Mouse (Mus musculus): ENCODE data around the gene Ift43. TPM values are rescaled to one million over a fixed set of nuclear protein-coding genes. Genes with fewer than 3 reads are reported as not detected.

The Ift43 gene
- total RNA-seq, 2 experiments from 2014 or later = 14.5 to 14.8 TPM

- TF ChIP-seq CTCF (conservative IDR thresholded peaks at IDR 0.05) = no peak
- Histone ChIP-seq H3K27ac (no peak overlapping the region), H3K4me3 (no peak overlapping the region)
- no peak for DNase-seq (ENCODE audit: low spot score in 2 of 2)
These were observed 91.0 kb downstream of the Ift43 start for GRCm38 (mm10) chr12:86173314-86173713.

GRCm38 (mm10) chr12:86174369-86174768 lies 92.0 kb downstream of the Ift43 start:
- DNase-seq (ENCODE audit: low spot score in 2 of 2) = no peak
- H3K27ac ChIP-seq = no peak overlapping the region
- no peak overlapping the region for H3K4me3 ChIP-seq
- TF ChIP-seq CTCF (conservative IDR thresholded peaks at IDR 0.05) = no peak

- H3K4me3 ChIP-seq = no peak overlapping the region
- no peak for DNase-seq (ENCODE audit: low spot score in 2 of 2)
- H3K27ac ChIP-seq = no peak overlapping the region
- TF ChIP-seq CTCF (conservative IDR thresholded peaks at IDR 0.05) = no peak
These were observed 93.2 kb downstream of the Ift43 start for GRCm38 (mm10) chr12:86175476-86175942.

- H3K27ac ChIP-seq = no peak overlapping the region
- TF ChIP-seq CTCF (conservative IDR thresholded peaks at IDR 0.05) = no peak
- no peak for DNase-seq (ENCODE audit: low spot score in 2 of 2)
- no peak overlapping the region for H3K4me3 ChIP-seq
These were observed 94.5 kb downstream of the Ift43 start for GRCm38 (mm10) chr12:86176675-86177339.

- TF ChIP-seq CTCF (conservative IDR thresholded peaks at IDR 0.05) = no peak
- peak in 1 of 2 experiments; percentile 28 for DNase-seq (ENCODE audit: low spot score in 2 of 2)
- H3K27ac ChIP-seq = no peak overlapping the region
- H3K4me3 ChIP-seq = no peak overlapping the region
These were observed 96.9 kb downstream of the Ift43 start for GRCm38 (mm10) chr12:86179266-86179665.

- no peak overlapping the region for H3K27ac ChIP-seq
- DNase-seq (ENCODE audit: low spot score in 2 of 2) = no peak
- TF ChIP-seq CTCF (conservative IDR thresholded peaks at IDR 0.05) = no peak
- no peak overlapping the region for H3K4me3 ChIP-seq
These were observed 99.0 kb downstream of the Ift43 start for GRCm38 (mm10) chr12:86181320-86181751.

- Histone ChIP-seq H3K27ac (no peak overlapping the region), H3K4me3 (no peak overlapping the region)
- TF ChIP-seq CTCF (conservative IDR thresholded peaks at IDR 0.05) = no peak
- DNase-seq (ENCODE audit: low spot score in 2 of 2) = no peak
These were observed 99.5 kb downstream of the Ift43 start for GRCm38 (mm10) chr12:86181879-86182278.

- H3K27ac ChIP-seq = no peak overlapping the region
- no peak for TF ChIP-seq CTCF (conservative IDR thresholded peaks at IDR 0.05)
These were observed 100.1 kb downstream of the Ift43 start for GRCm38 (mm10) chr12:86182414-86182813.

GRCm38 (mm10) chr12:86188161-86188560 lies 105.8 kb downstream of the Ift43 start:
- Histone ChIP-seq H3K4me3 (no peak overlapping the region), H3K27ac (no peak overlapping the region)
- peak in 1 of 2 experiments; percentile 46 for DNase-seq (ENCODE audit: low spot score in 2 of 2)
- TF ChIP-seq CTCF (conservative IDR thresholded peaks at IDR 0.05) = peak; percentile 78

More at GRCm38 (mm10) chr12:86182414-86182813, 100.1 kb downstream of the Ift43 start:
- no peak overlapping the region for H3K4me3 ChIP-seq
- DNase-seq (ENCODE audit: low spot score in 2 of 2) = no peak

GRCm38 (mm10) chr12:86189601-86190323 lies 107.4 kb downstream of the Ift43 start:
- TF ChIP-seq CTCF (conservative IDR thresholded peaks at IDR 0.05) = no peak
- Histone ChIP-seq H3K4me3 (no peak overlapping the region), H3K27ac (no peak overlapping the region)
- DNase-seq (ENCODE audit: low spot score in 2 of 2) = no peak

- no peak for TF ChIP-seq CTCF (conservative IDR thresholded peaks at IDR 0.05)
- Histone ChIP-seq H3K4me3 (no peak overlapping the region), H3K27ac (no peak overlapping the region)
- no peak for DNase-seq (ENCODE audit: low spot score in 2 of 2)
These were observed 109.7 kb downstream of the Ift43 start for GRCm38 (mm10) chr12:86192036-86192449.

- H3K27ac ChIP-seq = no peak overlapping the region
- DNase-seq (ENCODE audit: low spot score in 2 of 2) = no peak
- TF ChIP-seq CTCF (conservative IDR thresholded peaks at IDR 0.05) = no peak
- no peak overlapping the region for H3K4me3 ChIP-seq
These were observed 114.6 kb downstream of the Ift43 start for GRCm38 (mm10) chr12:86196944-86197343.

- DNase-seq (ENCODE audit: low spot score in 2 of 2) = no peak
- Histone ChIP-seq H3K4me3 (no peak overlapping the region), H3K27ac (no peak overlapping the region)
- TF ChIP-seq CTCF (conservative IDR thresholded peaks at IDR 0.05) = no peak
These were observed 121.2 kb downstream of the Ift43 start for GRCm38 (mm10) chr12:86203443-86204057.

Data from layer of hippocampus, adult 2 months (tissue).